Mouse (Mus musculus): ENCODE data around the gene Ccdc137. TPM values are rescaled to one million over a fixed set of nuclear protein-coding genes. Genes with fewer than 3 reads are reported as not detected.

Ccdc137 gene
- polyA plus RNA-seq (2012; rRNA removed) = 10.3 and 12.0 TPM in 2 replicates

DNA sequence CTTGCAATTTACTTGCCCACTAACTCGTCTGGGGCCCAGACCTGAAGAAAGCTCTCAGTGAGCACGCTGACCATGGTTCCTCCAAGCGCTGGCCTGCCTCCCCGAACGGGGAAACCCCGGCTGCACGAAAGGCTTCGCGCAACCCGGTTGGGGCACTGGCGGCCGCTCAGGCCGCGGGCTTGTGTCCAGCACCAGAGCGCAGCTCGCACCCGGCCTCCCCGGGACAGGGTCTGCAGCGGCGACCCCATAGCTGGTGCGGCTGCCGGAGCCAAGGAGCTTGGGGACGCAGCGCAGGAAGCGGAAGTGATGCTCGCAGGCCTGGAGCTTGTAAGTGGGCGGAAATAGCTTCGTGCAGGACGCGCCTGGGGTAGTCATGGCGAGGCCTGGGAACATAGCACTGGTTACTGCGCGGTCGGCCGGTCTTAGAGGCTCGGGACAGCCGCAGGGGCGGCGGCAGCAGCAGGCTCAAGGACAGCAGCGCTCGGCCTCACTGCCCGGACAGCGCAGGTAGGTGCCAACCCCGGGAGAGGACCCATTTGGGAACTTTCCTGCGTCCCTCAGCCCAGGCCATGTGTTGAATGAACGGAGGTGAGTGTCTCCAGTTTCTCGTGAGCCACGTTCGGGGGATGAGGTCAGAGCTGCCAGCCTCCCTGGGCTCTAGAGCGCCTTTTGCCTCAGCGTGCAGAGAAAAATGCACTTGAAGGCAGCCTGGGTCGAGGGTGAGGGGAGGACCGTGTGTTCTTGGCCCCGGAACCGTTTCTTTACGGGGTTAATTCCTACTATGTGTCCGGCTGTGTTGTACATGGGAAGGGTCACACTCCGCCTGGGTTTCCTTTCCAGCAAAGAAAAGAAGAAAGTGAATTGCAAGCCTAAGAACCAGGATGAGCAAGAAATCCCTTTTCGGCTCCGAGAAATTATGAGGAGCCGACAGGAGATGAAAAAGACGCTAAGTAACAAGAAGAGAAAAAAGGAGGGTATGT lies at the start of gene Ccdc137, which contains the start of gene Oxld1:
Ccdc137 (plus strand) TSS at position 344 of the 980 bp plus-strand sequence.
Oxld1 (minus strand) TSS at position 297 of the 980 bp plus-strand sequence.

DNA sequence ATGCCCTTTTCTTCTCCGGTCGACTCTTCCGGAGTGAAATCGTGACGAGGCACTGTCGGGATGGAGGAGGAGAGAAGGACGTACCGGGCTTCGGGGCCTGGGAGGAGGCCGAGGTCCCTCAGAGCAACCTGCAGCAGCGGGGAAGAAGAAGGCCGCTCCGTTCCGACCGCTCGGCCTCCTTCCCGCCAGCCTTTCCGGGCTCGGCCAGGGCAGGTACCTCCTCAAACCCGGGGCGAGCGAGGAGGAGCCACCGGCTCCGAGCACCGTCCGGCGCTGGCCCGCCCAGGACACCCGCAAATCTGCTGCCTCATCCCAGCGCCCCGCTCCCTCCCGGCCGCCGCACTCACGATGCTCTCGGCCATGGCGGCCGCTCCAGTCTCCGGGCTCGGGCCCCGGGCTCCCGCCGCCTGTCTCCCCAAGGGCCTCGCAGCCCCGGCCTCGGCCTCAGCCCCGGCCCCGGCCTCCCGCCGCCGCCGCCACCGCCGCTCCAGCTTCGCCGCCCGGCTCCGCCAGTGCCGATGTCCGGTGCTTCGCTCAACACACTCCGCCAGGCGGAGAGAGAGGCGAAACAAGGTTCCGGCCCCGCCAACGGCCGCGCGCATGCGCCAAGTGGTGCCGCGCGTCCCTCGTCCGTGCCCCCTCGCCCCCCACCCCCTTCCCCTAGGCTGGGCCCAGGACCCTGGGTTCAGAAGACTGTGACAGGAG lies 20.6 kb upstream of the Ccdc137 start, which contains the start of gene Nploc4:
Nploc4 (minus strand) TSS at position 557 of the 705 bp plus-strand sequence.

DNA sequence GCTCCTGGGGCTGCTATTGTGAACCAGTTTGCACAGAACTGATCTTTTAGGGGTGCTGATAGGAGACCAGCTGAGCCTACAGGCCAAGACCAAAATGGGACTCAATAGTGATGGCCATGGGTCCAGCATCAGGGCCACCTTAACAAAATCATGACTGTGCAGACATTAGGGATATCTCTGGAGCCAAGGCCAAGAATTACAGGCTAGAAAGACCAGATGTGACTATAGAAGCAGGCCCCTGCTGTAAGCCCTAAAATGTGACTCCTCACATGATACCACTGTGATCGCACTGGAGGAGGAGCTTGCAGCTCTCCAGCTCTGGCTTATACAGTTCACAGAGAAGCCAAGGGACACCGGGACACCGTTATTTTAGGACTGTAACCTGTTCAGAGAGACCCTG lies 15.6 kb upstream of the Ccdc137 start, which contains the start of gene Tspan10:
Tspan10 (plus strand) TSS at position 301 of the 400 bp plus-strand sequence.

DNA sequence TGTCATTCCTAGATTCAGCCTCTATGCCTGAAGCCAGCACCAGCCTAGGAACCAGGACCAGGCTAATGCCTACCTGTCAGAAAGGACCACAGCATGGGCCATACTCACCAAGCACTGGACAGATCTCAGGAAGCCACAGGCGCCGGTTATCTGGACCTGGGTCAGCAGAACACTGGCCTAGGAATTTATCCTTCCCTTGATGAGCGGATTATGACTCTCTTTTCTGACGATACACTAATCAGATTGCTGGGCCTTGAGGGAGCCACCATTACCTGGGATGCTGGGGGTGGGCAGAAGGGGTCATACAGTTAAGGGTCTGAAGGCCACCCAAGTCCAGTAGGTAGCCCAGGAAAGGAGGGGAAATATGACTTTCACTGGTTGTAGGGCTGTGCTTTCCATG lies 4.6 kb upstream of the Ccdc137 start, which contains the start of gene Pde6g:
Pde6g (minus strand) TSS at position 195 of the 400 bp plus-strand sequence.

DNA sequence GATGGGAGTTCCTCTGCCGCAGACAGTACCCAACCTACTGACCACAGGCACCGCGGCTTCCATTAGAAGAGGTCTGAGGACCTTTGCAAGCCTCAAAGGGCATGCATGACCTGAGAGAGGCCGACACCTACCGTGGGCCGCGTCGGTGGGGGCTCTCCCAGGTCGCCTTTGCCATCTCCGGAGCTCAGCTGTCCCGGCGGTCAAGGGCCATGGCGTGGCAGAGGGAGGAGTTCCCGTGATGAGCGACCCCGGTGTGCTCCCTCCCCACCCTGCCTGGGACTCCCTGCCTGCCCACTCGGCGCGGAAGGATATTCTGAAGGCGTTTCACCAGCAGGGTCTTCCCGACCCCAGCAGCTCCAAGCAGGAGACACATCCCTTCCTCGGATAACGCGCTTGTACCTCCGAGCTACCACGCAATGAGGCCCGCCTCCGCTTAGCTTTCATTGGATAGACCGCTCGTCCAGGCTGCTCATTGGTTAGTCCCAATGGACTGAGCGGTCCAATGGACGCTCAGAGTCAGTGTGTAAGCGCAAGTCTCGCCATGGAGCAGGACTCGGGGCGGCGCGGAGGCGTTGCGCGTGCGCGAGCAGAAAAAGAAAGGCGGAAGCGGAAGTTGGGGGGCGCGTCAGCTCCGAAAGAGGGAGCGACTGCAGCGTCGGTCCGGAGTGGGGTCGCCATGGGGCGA lies 9.3 kb downstream of the Ccdc137 start, which contains the start of gene Arl16:
Arl16 (minus strand) TSS at position 557 of the 685 bp plus-strand sequence.

DNA sequence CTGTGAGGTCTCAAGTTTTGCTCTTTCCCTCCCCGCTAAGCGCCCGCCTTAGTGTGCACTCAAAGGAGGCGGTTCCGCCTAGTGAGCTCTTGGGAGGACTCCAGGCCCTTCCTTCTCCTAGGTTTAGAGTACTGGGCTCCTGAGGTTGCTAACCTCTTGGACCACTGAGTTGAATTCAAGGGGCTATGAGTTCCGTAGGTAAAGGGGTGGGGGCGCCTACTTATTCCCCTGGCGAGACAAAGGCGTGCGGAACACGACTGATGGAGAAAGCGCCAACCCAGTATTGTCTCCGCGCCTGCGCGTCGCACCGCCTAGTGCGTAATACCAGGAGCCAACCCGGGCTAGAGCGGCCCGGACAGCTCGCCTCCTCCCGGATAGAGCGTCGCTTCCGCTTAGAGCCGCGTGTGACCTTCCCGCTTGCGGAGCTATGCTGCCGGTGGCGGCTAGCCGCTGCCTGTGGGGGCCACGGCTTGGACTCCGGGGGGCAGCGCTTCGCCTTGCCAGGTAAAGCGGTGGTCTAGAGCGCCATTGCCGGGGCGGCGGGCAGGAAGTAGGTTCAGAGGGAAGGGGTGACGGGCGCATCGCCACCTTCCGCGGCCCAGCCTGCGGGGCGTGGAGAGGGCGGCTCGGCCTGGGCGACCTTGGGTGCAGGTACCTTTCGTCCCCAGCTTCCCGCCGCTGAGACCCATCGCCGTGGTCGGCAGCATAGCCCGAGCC lies 26.5 kb downstream of the Ccdc137 start, which contains the start of gene Mrpl12:
Mrpl12 (plus strand) TSS at position 349 of the 717 bp plus-strand sequence.

DNA sequence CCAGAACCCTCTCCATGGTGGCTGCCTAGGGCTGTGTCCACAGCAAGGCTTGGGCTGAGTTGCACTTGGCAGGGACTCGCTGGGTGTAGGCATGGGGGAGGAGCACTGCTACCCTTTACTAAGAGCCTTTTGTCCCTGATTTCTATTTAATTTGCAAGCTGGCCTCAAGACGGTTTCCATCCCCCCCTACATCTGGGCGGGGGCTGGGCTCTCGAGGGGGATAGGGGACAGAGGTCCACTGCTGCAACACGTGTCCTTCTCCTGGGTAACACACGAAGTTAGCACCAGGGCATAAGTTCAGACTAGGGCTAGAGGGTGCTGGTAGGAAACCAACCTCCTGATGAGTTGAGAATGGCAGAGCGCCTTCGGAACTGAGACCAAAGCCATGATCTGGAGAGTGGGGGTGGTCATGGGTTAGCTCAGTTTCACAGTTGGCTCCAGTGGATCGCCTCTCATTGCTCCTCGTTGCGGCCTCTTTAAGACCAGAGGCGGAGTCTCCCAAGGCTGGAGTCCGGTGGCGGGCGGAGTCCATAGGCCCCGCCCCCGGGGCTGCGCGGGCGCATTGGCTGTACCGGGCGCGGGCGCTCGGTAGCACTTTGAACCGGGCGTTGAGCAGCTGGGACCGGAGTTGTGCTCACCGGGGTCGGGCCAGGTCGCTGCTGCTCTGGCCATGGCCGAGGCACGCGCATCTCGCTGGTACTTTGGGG lies 33.6 kb downstream of the Ccdc137 start, which contains the start of gene Slc25a10:
Slc25a10 (plus strand) TSS at position 524 of the 707 bp plus-strand sequence.

Other genes starting within 250 kb of the Ccdc137 start
- gene Bahcc1, start 225.2 kb upstream of the Ccdc137 start, polyA plus RNA-seq (2012; rRNA removed) = 0.88 and 1.3 TPM in 2 replicates
- gene Actg1, start 109.6 kb upstream of the Ccdc137 start, polyA plus RNA-seq (2012; rRNA removed) = 247 and 252 TPM in 2 replicates
- not detected in 2 replicates for gene Fscn2, start 96.6 kb upstream of the Ccdc137 start, polyA plus RNA-seq (2012; rRNA removed)
- gene Faap100, start 79.4 kb upstream of the Ccdc137 start, polyA plus RNA-seq (2012; rRNA removed) = 5.6 and 6.2 TPM in 2 replicates
- gene Nploc4, start 20.4 kb upstream of the Ccdc137 start, polyA plus RNA-seq (2012; rRNA removed) = 17.2 and 19.2 TPM in 2 replicates
- not detected in 2 replicates for gene Tspan10, start 15.5 kb upstream of the Ccdc137 start, polyA plus RNA-seq (2012; rRNA removed)
- gene Pde6g, start 4.6 kb upstream of the Ccdc137 start, polyA plus RNA-seq (2012; rRNA removed) = 0.20 and 0.23 TPM in 2 replicates
- 10.7 and 12.5 TPM in 2 replicates for gene Oxld1, start within 50 bp of the Ccdc137 start, polyA plus RNA-seq (2012; rRNA removed)
- 11.1 and 11.7 TPM in 2 replicates for gene Arl16, start 9.5 kb downstream of the Ccdc137 start, polyA plus RNA-seq (2012; rRNA removed)
- gene Mrpl12, start 26.5 kb downstream of the Ccdc137 start, polyA plus RNA-seq (2012; rRNA removed) = 72.1 and 77.6 TPM in 2 replicates
- 30.6 and 30.7 TPM in 2 replicates for gene Slc25a10, start 33.7 kb downstream of the Ccdc137 start, polyA plus RNA-seq (2012; rRNA removed)
- gene Gcgr, start 72.6 kb downstream of the Ccdc137 start, polyA plus RNA-seq (2012; rRNA removed) = 49.1 and 58.0 TPM in 2 replicates
- 41.8 and 45.5 TPM in 2 replicates for gene Mcrip1, start 91.6 kb downstream of the Ccdc137 start, polyA plus RNA-seq (2012; rRNA removed)
- not detected in 2 replicates for gene Ppp1r27, start 93.0 kb downstream of the Ccdc137 start, polyA plus RNA-seq (2012; rRNA removed)
- gene P4hb, start 115.1 kb downstream of the Ccdc137 start, polyA plus RNA-seq (2012; rRNA removed) = 432 and 494 TPM in 2 replicates
- 142 and 152 TPM in 2 replicates for gene Arhgdia, start 123.5 kb downstream of the Ccdc137 start, polyA plus RNA-seq (2012; rRNA removed)
- gene Alyref, start 140.2 kb downstream of the Ccdc137 start, polyA plus RNA-seq (2012; rRNA removed) = 49.6 and 60.6 TPM in 2 replicates
- gene Anapc11, start 140.3 kb downstream of the Ccdc137 start, polyA plus RNA-seq (2012; rRNA removed) = 34.4 and 36.3 TPM in 2 replicates
- 4.7 TPM in 2 replicates for gene Npb, start 150.4 kb downstream of the Ccdc137 start, polyA plus RNA-seq (2012; rRNA removed)
- gene Pcyt2, start 159.8 kb downstream of the Ccdc137 start, polyA plus RNA-seq (2012; rRNA removed) = 389 and 419 TPM in 2 replicates
- gene Sirt7, start 167.1 kb downstream of the Ccdc137 start, polyA plus RNA-seq (2012; rRNA removed) = 30.4 and 32.8 TPM in 2 replicates
- gene Mafg, start 175.5 kb downstream of the Ccdc137 start, polyA plus RNA-seq (2012; rRNA removed) = 28.0 and 31.0 TPM in 2 replicates
- gene Pycr1, start 185.7 kb downstream of the Ccdc137 start, polyA plus RNA-seq (2012; rRNA removed) = 6.9 and 7.8 TPM in 2 replicates
- gene Myadml2, start 190.0 kb downstream of the Ccdc137 start, polyA plus RNA-seq (2012; rRNA removed) = 0.19 and 0.43 TPM in 2 replicates
- gene Notum, start 203.1 kb downstream of the Ccdc137 start, polyA plus RNA-seq (2012; rRNA removed) = 0.25 and 0.26 TPM in 2 replicates
- gene Aspscr1, start 214.9 kb downstream of the Ccdc137 start, polyA plus RNA-seq (2012; rRNA removed) = 23.8 and 25.4 TPM in 2 replicates